Mouse (Mus musculus) C2C12 (cell line): Measurements from ENCODE around the gene Syt1.

Experiments
- CEBPB ChIP-seq: IDR thresholded peaks from one replicate; pipeline ENCODE4 v1.6.1; 2011; ENCODE audit warnings: low read depth, mild to moderate bottlenecking, control low read depth, moderate library complexity
- CTCF ChIP-seq: IDR thresholded peaks from one replicate; pipeline ENCODE4 v1.5.1; 2011; ENCODE audit not compliant: control insufficient read depth, insufficient read depth, insufficient read length
- MAX ChIP-seq: IDR thresholded peaks from one replicate; pipeline ENCODE4 v1.6.1; 2011; ENCODE audit warnings: mild to moderate bottlenecking, control low read depth
- MYOD1 ChIP-seq: IDR thresholded peaks from one replicate; pipeline ENCODE4 v1.6.1; 2011; ENCODE audit warnings: low read depth; ENCODE audit not compliant: control insufficient read depth, insufficient read length

DNA sequence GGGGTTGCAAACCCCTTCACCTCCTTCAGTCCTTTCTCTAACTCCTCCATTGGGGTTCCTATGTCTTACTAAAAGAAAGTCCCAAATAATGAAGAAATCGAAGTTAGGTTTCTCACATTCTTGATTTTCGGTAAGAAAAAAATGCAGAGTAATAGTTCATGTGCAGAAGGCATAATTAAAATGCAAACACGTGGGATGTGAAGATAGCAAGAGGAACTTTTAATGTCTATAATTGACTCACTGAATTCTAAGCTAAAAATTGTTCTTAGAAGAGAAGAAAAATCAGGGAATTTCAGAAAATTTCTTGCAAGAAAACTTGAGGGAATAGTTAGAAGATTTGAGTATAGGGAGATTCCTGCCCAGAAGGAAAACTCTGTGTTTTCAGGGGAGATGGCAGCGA is 284.4 kb downstream of the Syt1 start:
- no peak for TF ChIP-seq CTCF
- TF ChIP-seq MAX, result no peak
- TF ChIP-seq CEBPB, result no peak
- no peak for TF ChIP-seq MYOD1
